Mouse (Mus musculus): ENCODE data around the gene Ppp1r12b.

DNA sequence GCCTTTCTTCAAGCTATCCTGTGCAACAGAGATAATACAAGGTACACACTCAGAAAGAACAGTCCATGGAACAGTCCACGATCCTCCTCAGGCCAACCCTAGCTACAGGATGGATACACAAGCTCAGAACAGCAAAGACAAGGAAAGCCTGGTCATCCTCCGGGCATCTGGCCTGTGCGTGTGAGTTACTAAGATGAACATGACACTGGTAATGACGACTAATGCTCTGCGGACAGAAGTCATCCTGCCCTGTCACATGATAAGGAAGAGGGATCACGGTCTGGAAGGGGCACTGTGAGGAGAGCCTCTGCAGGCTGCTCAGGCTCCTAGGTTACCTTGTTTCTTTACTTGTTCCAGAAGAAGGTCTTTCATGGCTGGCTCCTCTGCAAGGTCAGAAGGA, 59.7 kb downstream of the Ppp1r12b start:
- no peak for TF ChIP-seq CTCF (IDR thresholded peaks at IDR 0.05; ENCODE audit: extremely low read depth, insufficient read depth, insufficient read length, insufficient replicate concordance)
- TF ChIP-seq POLR2A (IDR thresholded peaks at IDR 0.05; ENCODE audit: low read depth, low read length), result no peak

Measured in spleen, adult 2 months (tissue).